Mouse (Mus musculus) bone marrow, adult 2 months (tissue): ENCODE measurements around the gene Mrpl28. TPM values are rescaled to one million over a fixed set of nuclear protein-coding genes. Genes with fewer than 3 reads are reported as not detected.

ENCODE experiments used
- H3K27ac ChIP-seq: fragments of 200-500 bp; 2 replicates; pipeline ENCODE4 v1.5.1; 2012; ENCODE audit warnings: low read depth, mild to moderate bottlenecking, control low read depth, inconsistent platforms, low read length; ENCODE audit not compliant: control insufficient read depth, poor library complexity, insufficient read depth
- H3K4me1 ChIP-seq: fragments of 200-500 bp; 2 replicates; pipeline ENCODE4 v1.6.1; 2011; ENCODE audit warnings: low read length; ENCODE audit not compliant: control insufficient read depth, insufficient read depth
- H3K4me3 ChIP-seq: fragments of 200-500 bp; replicated peaks from 2 replicates; pipeline ENCODE3; 2011; ENCODE audit warnings: mild to moderate bottlenecking, low read depth, low read length, control low read depth; ENCODE audit not compliant: control insufficient read depth
- CTCF ChIP-seq: fragments of 200-500 bp; IDR thresholded peaks from 2 replicates; pipeline ENCODE4 v1.5.1; 2011; ENCODE audit warnings: low read length, control low read depth; ENCODE audit not compliant: control insufficient read depth, insufficient read depth
- POLR2A ChIP-seq: fragments of 200-500 bp; IDR thresholded peaks from 2 replicates; pipeline ENCODE4 v1.6.1; 2011; ENCODE audit warnings: low read depth, mild to moderate bottlenecking, control low read depth, low read length, borderline replicate concordance; ENCODE audit not compliant: control insufficient read depth
- WGBS: fragments of 180-500 bp; shearing (Covaris S2); methylation state at CpG from one replicate; pipeline ENCODE4 v1.1.7; 2018; 5-methylcytosine and 5-hydroxymethylcytosine counted together
- polyA plus RNA-seq: library from polyadenylated mRNA; stranded (reverse); fragments of >200 nt; gene quantifications from 2 replicates; pipeline ENCODE4 v1.2.4, GENCODE M21; 2011; ENCODE audit warnings: low replicate concordance; ENCODE audit not compliant: missing spikeins, insufficient read depth, insufficient read length

Gene Mrpl28
- 60.2 and 70.6 TPM in 2 replicates for polyA plus RNA-seq

- peak within 1 kb of the TSS; percentile 52 for H3K27ac ChIP-seq
- H3K4me1 ChIP-seq: peaks cover 1% of the 10 kb centered on the region; the same call in 1 of the 2 replicates
Observed at GRCm38 (mm10) chr17:26123267-26123684, at the start of gene Mrpl28. Mrpl28 (plus strand) TSS chr17:26123500.

GRCm38 (mm10) chr17:26075246-26075645 lies 48.1 kb upstream of the Mrpl28 start:
- no peak for TF ChIP-seq CTCF
- no peak for TF ChIP-seq POLR2A
- no peaks in the 10 kb centered on the region; the same call in 1 of the 2 replicates for H3K4me1 ChIP-seq
- H3K4me3 ChIP-seq: no peak overlapping the region
- H3K27ac ChIP-seq: no peak overlapping the region
- WGBS: 70% methylated on average over 3 of the region's 3 CpGs

More at GRCm38 (mm10) chr17:26123267-26123684, at the start of gene Mrpl28:
- WGBS: under 1% methylated on average over 32 of the region's 32 CpGs
- H3K4me3 ChIP-seq: peak within 1 kb of the TSS; percentile 98
- TF ChIP-seq POLR2A: peak; percentile 90; the same call in 1 of the 2 replicates
- peak; percentile 13; the same call in 1 of the 2 replicates for TF ChIP-seq CTCF

GRCm38 (mm10) chr17:26078851-26079250 lies 44.4 kb upstream of the Mrpl28 start:
- Histone ChIP-seq H3K4me1 (no peaks in the 10 kb centered on the region; the same call in 1 of the 2 replicates), H3K4me3 (no peak overlapping the region), H3K27ac (no peak overlapping the region)
- TF ChIP-seq CTCF (no peak), POLR2A (no peak)
- 72% methylated on average over 2 of the region's 2 CpGs for WGBS

- H3K27ac ChIP-seq: no peak overlapping the region
- TF ChIP-seq POLR2A: no peak
- no peak for TF ChIP-seq CTCF
- no peak overlapping the region for H3K4me3 ChIP-seq
- H3K4me1 ChIP-seq: no peaks in the 10 kb centered on the region
- 41% methylated on average over 2 of the region's 2 CpGs for WGBS
Observed at GRCm38 (mm10) chr17:26080867-26081266, 42.4 kb upstream of the Mrpl28 start.

- Histone ChIP-seq H3K4me3 (no peak overlapping the region), H3K4me1 (no peaks in the 10 kb centered on the region), H3K27ac (no peak overlapping the region)
- 87% methylated on average over 9 of the region's 9 CpGs for whole genome bisulfite sequencing
- TF ChIP-seq POLR2A (no peak), CTCF (no peak)
Observed at GRCm38 (mm10) chr17:26087059-26087564, 36.2 kb upstream of the Mrpl28 start.

GRCm38 (mm10) chr17:26089905-26090632 lies 33.2 kb upstream of the Mrpl28 start, which contains the start of gene Decr2:
Decr2 (minus strand) TSS chr17:26090337.
- no peak within 1 kb of the TSS for H3K27ac ChIP-seq
- H3K4me3 ChIP-seq: peak within 1 kb of the TSS; percentile 85
- no peaks in the 10 kb centered on the region; the same call in 1 of the 2 replicates for H3K4me1 ChIP-seq
- peak; percentile 83 for TF ChIP-seq CTCF
- TF ChIP-seq POLR2A: no peak
- under 1% methylated on average over 32 of the region's 32 CpGs for WGBS

- H3K27ac ChIP-seq: peak overlapping the region; percentile 55; the same call in 1 of the 2 replicates
- WGBS: 42% methylated on average over 9 of the region's 9 CpGs
- no peak for TF ChIP-seq CTCF
- H3K4me3 ChIP-seq: peak overlapping the region; percentile 58
- no peaks in the 10 kb centered on the region; the same call in 1 of the 2 replicates for H3K4me1 ChIP-seq
Observed at GRCm38 (mm10) chr17:26094531-26095110, 28.7 kb upstream of the Mrpl28 start.
